Mouse (Mus musculus): ENCODE measurements around the gene Rnf187. TPM values are rescaled to one million over a fixed set of nuclear protein-coding genes. Genes with fewer than 3 reads are reported as not detected.

The Rnf187 gene
- polyA plus RNA-seq, 1 experiment from 2014 or later, result 293 TPM

DNA sequence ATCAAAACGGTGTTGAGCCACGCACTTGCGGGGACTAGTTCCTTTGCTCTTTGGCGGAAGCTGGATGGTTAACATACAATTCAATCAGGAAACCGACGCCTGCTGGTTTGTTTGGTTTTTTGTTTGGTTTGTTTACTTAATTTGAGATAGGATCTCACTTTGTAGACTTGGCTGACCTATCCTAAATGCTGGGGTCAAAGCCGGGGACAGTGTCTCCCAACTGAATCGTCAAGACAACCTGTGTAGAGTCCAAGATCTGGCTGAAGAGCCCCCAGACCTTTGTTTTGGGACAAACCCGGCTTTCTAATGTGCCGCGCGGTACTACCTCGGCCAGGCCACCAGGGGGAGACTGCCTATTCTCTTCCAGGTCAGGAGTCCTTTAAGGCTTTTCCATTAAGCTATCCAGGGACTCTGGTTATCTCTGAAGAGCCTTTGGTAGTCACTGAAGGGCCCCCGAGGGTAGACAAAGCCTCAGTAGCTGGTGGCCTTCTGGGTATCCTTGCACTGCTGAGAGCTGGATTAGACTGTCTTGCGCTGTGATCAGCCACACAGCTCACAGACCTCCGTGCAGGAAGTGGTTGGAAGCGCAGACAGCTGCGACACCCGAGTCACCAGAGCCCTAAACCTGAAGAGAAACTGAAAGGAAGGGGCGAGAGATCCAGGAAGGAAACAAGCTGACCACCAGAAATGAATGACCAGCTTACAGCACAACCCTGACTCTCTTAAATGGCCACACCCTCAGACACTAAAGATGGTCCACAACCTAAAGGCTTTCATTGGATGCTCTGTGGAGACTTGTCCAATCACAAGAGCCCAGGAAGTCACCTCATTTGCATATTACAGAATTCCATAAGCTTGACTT, 10.7 kb downstream of the Rnf187 start:
- Histone ChIP-seq H3K9ac (0 out of 2 replicates have a peak overlapping the region, but pooled peaks have one; percentile 10), H3K36me3 (ENCODE audit: insufficient read depth) (peaks cover 20% of the 10 kb centered on the region), H3K27me3 (ENCODE audit: insufficient read depth, low read length) (no peaks in the 10 kb centered on the region), H3K27ac (ENCODE audit: low read depth) (no peak overlapping the region), H3K4me2 (peak overlapping the region; percentile 50), H3K4me1 (ENCODE audit: insufficient read depth) (no peaks in the 10 kb centered on the region), H3K9me3 (ENCODE audit: low read depth, low read length) (no peaks in the 10 kb centered on the region), H3K4me3 (ENCODE audit: low read depth, low read length) (peak overlapping the region; percentile 14; the same call in 1 of the 2 replicates)
- peak; percentile 84 for TF ChIP-seq CTCF (IDR thresholded peaks at IDR 0.05; ENCODE audit: low read depth)
- ATAC-seq (ENCODE audit: insufficient read depth), result peak; percentile 72
- DNase-seq, result peak; percentile 82
- 23% methylated on average over 20 of the region's 20 CpGs for WGBS

DNA sequence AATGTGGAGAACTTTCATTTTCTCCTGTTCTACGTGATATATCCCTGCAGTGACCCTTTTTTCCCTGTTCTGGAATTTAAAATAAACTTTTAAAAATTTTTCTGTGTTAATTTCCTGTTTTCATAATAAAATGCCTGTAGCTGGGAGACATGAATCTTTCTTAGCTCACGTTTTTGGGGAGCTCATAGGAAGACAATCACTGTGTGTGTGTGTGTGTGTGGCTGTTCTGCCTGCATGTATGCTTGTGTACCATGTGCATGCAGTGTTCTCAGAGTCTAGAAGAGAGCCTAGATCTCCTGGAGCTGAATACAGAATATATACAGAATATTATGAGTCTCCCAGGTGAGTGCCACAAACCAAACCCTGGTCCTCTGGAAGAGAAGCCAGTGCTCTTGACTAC, 11.7 kb downstream of the Rnf187 start:
- ATAC-seq (ENCODE audit: insufficient read depth), result no peak
- no peaks in the 10 kb centered on the region for H3K27me3 ChIP-seq (ENCODE audit: insufficient read depth, low read length)
- no peaks in the 10 kb centered on the region for H3K4me1 ChIP-seq (ENCODE audit: insufficient read depth)
- no peak overlapping the region for H3K4me3 ChIP-seq (ENCODE audit: low read depth, low read length)
- no peak overlapping the region for H3K27ac ChIP-seq (ENCODE audit: low read depth)
- H3K9ac ChIP-seq, result no peak overlapping the region
- H3K36me3 ChIP-seq (ENCODE audit: insufficient read depth), result peaks cover 10% of the 10 kb centered on the region
- no peak overlapping the region for H3K4me2 ChIP-seq
- no peak for TF ChIP-seq CTCF (IDR thresholded peaks at IDR 0.05; ENCODE audit: low read depth)
- WGBS, result 51% methylated on average over 2 of the region's 2 CpGs
- no peaks in the 10 kb centered on the region for H3K9me3 ChIP-seq (ENCODE audit: low read depth, low read length)
- DNase-seq, result no peak

DNA sequence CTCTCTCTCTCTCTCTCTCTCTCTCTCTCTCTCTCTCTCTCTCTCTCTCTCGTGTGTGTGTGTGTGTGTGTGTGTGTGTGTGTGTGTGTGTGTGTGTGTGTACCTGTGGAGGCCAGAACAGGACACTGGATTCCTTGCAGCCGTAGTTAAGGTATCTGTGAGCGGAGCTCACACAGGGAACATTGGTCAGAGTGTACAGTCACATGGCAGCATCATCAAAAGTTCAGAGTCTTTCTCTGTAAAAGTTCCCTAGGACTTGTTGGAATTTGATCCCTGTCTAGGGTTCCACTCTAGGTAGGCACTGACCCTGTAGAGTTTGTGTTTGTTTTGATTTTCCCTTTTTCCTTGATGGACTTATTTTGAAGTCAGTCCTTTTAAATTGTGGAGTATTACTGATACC, 12.1 kb downstream of the Rnf187 start:
- Histone ChIP-seq H3K36me3 (ENCODE audit: insufficient read depth) (peaks cover 6% of the 10 kb centered on the region), H3K4me1 (ENCODE audit: insufficient read depth) (no peaks in the 10 kb centered on the region), H3K27ac (ENCODE audit: low read depth) (no peak overlapping the region), H3K27me3 (ENCODE audit: insufficient read depth, low read length) (no peaks in the 10 kb centered on the region), H3K9me3 (ENCODE audit: low read depth, low read length) (no peaks in the 10 kb centered on the region), H3K4me3 (ENCODE audit: low read depth, low read length) (no peak overlapping the region), H3K4me2 (no peak overlapping the region), H3K9ac (no peak overlapping the region)
- 51% methylated on average over 3 of the region's 3 CpGs for WGBS
- TF ChIP-seq CTCF (IDR thresholded peaks at IDR 0.05; ENCODE audit: low read depth), result no peak
- DNase-seq (no peak), ATAC-seq (ENCODE audit: insufficient read depth) (no peak)

DNA sequence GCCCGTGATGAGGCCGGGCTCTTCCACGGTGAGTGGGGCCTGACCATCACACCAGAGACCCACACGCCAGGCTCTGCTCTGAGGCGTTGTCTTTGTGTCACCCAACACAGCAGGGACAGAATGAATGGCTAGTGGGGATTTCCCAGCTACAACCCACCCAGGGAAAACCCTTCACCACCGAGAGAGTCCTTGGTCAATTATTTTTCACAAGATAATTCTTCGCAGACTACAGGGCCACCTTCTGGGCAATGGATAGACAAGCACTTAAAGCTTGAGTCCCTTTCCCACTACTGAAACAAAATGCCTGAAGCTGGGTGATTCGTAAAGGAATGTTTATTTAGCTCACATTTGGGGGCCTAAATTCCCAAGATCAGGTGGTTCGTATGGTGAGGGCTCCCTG, 16.3 kb downstream of the Rnf187 start:
- H3K4me3 ChIP-seq (ENCODE audit: low read depth, low read length), result no peak overlapping the region
- no peak overlapping the region for H3K27ac ChIP-seq (ENCODE audit: low read depth)
- DNase-seq (no peak), ATAC-seq (ENCODE audit: insufficient read depth) (no peak)
- no peak overlapping the region for H3K9ac ChIP-seq
- H3K27me3 ChIP-seq (ENCODE audit: insufficient read depth, low read length), result no peaks in the 10 kb centered on the region
- no peaks in the 10 kb centered on the region for H3K36me3 ChIP-seq (ENCODE audit: insufficient read depth)
- 75% methylated on average over 9 of the region's 9 CpGs for WGBS
- H3K4me2 ChIP-seq, result no peak overlapping the region
- H3K4me1 ChIP-seq (ENCODE audit: insufficient read depth), result no peaks in the 10 kb centered on the region
- no peaks in the 10 kb centered on the region for H3K9me3 ChIP-seq (ENCODE audit: low read depth, low read length)
- no peak for TF ChIP-seq CTCF (IDR thresholded peaks at IDR 0.05; ENCODE audit: low read depth)

DNA sequence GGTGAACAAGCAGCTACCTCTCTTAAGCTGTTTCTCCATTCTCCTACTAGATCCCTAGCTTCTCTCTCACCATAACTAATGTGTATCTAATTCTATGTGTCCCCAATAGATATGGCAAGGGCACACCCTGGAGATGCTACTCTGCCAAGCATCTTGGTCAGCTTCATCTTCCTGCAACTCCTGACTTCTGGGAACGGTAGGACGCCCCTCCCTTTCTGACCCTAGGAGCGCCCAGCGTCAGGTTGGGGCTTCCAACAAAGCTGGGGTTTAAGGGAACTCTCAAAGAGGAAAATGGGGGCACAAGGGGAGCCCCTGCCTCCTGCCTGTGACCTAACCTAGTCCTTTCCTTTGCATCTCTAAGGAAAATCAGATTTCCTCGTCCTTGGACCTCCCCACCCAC, 20.0 kb downstream of the Rnf187 start:
- Histone ChIP-seq H3K4me3 (ENCODE audit: low read depth, low read length) (peak overlapping the region; percentile 8; the same call in 1 of the 2 replicates), H3K9me3 (ENCODE audit: low read depth, low read length) (no peaks in the 10 kb centered on the region), H3K4me2 (no peak overlapping the region), H3K4me1 (ENCODE audit: insufficient read depth) (no peaks in the 10 kb centered on the region), H3K27me3 (ENCODE audit: insufficient read depth, low read length) (no peaks in the 10 kb centered on the region), H3K9ac (no peak overlapping the region), H3K36me3 (ENCODE audit: insufficient read depth) (no peaks in the 10 kb centered on the region), H3K27ac (ENCODE audit: low read depth) (no peak overlapping the region)
- no peak for TF ChIP-seq CTCF (IDR thresholded peaks at IDR 0.05; ENCODE audit: low read depth)
- ATAC-seq (ENCODE audit: insufficient read depth) (no peak), DNase-seq (no peak)
- 68% methylated on average over 5 of the region's 5 CpGs for WGBS

DNA sequence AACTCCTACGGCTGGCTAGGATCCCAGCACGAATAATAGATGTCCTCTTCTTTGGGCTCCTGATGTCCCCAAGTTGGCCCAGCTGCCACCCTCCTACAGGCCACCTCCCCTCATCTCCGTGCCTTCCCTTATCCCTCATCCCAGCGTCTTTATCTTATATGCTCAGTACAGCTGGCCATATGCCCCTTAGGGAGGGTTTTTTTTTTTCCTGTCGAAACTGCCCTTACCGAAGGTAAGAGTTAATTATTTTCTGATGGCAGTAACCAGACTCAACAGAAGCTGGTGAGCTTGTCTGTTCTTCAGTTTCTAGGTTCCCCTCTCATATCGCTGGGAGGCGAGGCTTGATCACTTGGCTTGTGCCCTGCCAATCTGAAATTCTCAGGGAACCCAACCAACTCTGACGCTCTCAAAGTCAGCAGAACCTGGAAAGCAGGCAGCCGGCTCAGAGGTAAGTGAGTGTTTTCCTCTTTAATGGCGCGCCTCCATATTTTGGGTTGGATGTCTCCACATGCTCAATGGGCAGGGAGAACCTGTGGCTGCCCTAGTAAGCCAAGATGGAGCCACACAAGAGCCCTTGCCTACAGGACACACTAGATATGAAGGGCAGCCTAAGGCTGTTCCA, 20.9 kb downstream of the Rnf187 start, which contains the start of gene Btnl10:
TSS of gene Btnl10 (plus strand) at position 164 of the 622 bp plus-strand sequence.
- no peak within 1 kb of the TSS for H3K27ac ChIP-seq (ENCODE audit: low read depth)
- no peaks in the 10 kb centered on the region for H3K27me3 ChIP-seq (ENCODE audit: insufficient read depth, low read length)
- no peaks in the 10 kb centered on the region for H3K36me3 ChIP-seq (ENCODE audit: insufficient read depth)
- 76% methylated on average over 12 of the region's 12 CpGs for WGBS
- ATAC-seq (ENCODE audit: insufficient read depth) (no peak), DNase-seq (no peak)
- H3K4me1 ChIP-seq (ENCODE audit: insufficient read depth), result no peaks in the 10 kb centered on the region
- H3K9ac ChIP-seq, result peak within 1 kb of the TSS; percentile 29; the same call in 1 of the 2 replicates
- no peaks in the 10 kb centered on the region for H3K9me3 ChIP-seq (ENCODE audit: low read depth, low read length)
- peak within 1 kb of the TSS; percentile 8; the same call in 1 of the 2 replicates for H3K4me3 ChIP-seq (ENCODE audit: low read depth, low read length)
- TF ChIP-seq CTCF (IDR thresholded peaks at IDR 0.05; ENCODE audit: low read depth), result no peak
- H3K4me2 ChIP-seq, result no peak within 1 kb of the TSS; the same call in 1 of the 2 replicates

Data from lung, embryonic 14.5 days (tissue).